Mouse (Mus musculus): Measurements from ENCODE around the gene Ces2c.

GRCm38 (mm10) chr8:104806127-104806526 is 40.7 kb upstream of the Ces2c start:
- no peak for TF ChIP-seq CTCF (IDR thresholded peaks at IDR 0.05; ENCODE audit: low read depth)
- TF ChIP-seq EP300 (IDR thresholded peaks at IDR 0.05; ENCODE audit: low read depth): no peak
